Mouse (Mus musculus) liver, embryonic 14.5 days (tissue): ENCODE results near the gene Aoc2.
"Not testable (repeated sequence)": the region's sequence is repeated elsewhere in the genome, so short reads cannot be mapped to it uniquely, and the experiment has no call there.

Experiments used
- CTCF ChIP-seq: IDR thresholded peaks from 2 replicates; pipeline ENCODE4 v1.5.1; 2016; ENCODE audit warnings: antibody characterized with exemption, low read depth, control low read depth
- EP300 ChIP-seq: IDR thresholded peaks from 2 replicates; pipeline ENCODE4 v1.6.1; 2016; ENCODE audit warnings: antibody characterized with exemption, low read depth

- not testable (repeated sequence) for TF ChIP-seq CTCF, EP300
Measured at GRCm38 (mm10) chr11:101325201-101325600, 338 bp downstream of the Aoc2 start.
